Mouse (Mus musculus): ENCODE data around the gene Wwtr1.

GRCm38 (mm10) chr3:57542848-57543380 lies 32.8 kb downstream of the Wwtr1 start:
- TF ChIP-seq CTCF (IDR thresholded peaks at IDR 0.05; ENCODE audit: low read depth, low read length) (no peak), POLR2A (IDR thresholded peaks at IDR 0.05; ENCODE audit: extremely low read depth, insufficient read depth, low read length) (no peak)

All from liver, adult 2 months (tissue).